Mouse (Mus musculus) hindbrain, embryonic 14.5 days (tissue): ENCODE data around the gene Ndufa4l2. TPM values are rescaled to one million over a fixed set of nuclear protein-coding genes. Genes with fewer than 3 reads are reported as not detected.

Source experiments
- ATAC-seq: fragments of 200-750 bp; cut with Nextera tagmentation; 2 replicates; pipeline ENCODE4 v1.8.0; 2017; ENCODE audit warnings: moderate number of reproducible peaks, mild to moderate bottlenecking, moderate TSS enrichment, moderate library complexity; ENCODE audit not compliant: low FRiP score
- DNase-seq: peaks from one replicate; pipeline ENCODE4 v3.0.0-alpha.2; 2015; ENCODE audit warnings: low spot score
- H3K27ac ChIP-seq: fragments of 300-500 bp; sonication (generic); 2 replicates; pipeline ENCODE4 v1.5.1; 2014; ENCODE audit warnings: mild to moderate bottlenecking, moderate library complexity
- H3K27me3 ChIP-seq: fragments of 300-500 bp; sonication (generic); 2 replicates; pipeline ENCODE4 v1.6.1; 2014; ENCODE audit warnings: mild to moderate bottlenecking, low read length, mixed read lengths; ENCODE audit not compliant: control insufficient read depth, insufficient read depth
- H3K36me3 ChIP-seq: fragments of 300-500 bp; sonication (generic); replicated peaks from 2 replicates; pipeline ENCODE4 v1.6.1; 2014; ENCODE audit not compliant: control insufficient read depth, insufficient read depth
- H3K4me1 ChIP-seq: fragments of 300-500 bp; sonication (generic); replicated peaks from 2 replicates; pipeline ENCODE4 v1.6.1; 2014; ENCODE audit warnings: antibody characterized with exemption, low read length, mixed read lengths; ENCODE audit not compliant: control insufficient read depth, insufficient read depth
- H3K4me2 ChIP-seq: fragments of 300-500 bp; sonication (generic); replicated peaks from 2 replicates; pipeline ENCODE4 v1.6.1; 2014; ENCODE audit warnings: mild to moderate bottlenecking, moderate library complexity
- H3K4me3 ChIP-seq: fragments of 300-500 bp; sonication (generic); replicated peaks from 2 replicates; pipeline ENCODE4 v1.5.1; 2014; ENCODE audit warnings: mild to moderate bottlenecking, low read length
- H3K9ac ChIP-seq: fragments of 300-500 bp; sonication (generic); 2 replicates; pipeline ENCODE4 v1.6.1; 2014
- H3K9me3 ChIP-seq: fragments of 300-500 bp; sonication (generic); 2 replicates; pipeline ENCODE4 v1.6.1; 2016; ENCODE audit warnings: low read length; ENCODE audit not compliant: control insufficient read depth
- WGBS: fragments of 180-500 bp; shearing (Covaris S2); extraction: QIAGEN DNeasy Blood & Tissue Kit; methylation state at CpG from one replicate; pipeline ENCODE4 v1.1.7; 2014; 5-methylcytosine and 5-hydroxymethylcytosine counted together
- polyA plus RNA-seq: library from polyadenylated mRNA; unstranded; fragments of >200 nt; fragmentation: Nextera tagmentation; extraction: Ambion mirVana; gene quantifications from 2 replicates; pipeline ENCODE4 v1.2.1, GENCODE M21; 2014

Ndufa4l2 gene
- 12.7 and 18.0 TPM in 2 replicates for polyA plus RNA-seq

GRCm38 (mm10) chr10:127514764-127515163, at the start of gene Ndufa4l2:
Ndufa4l2 (plus strand) TSS chr10:127514967.
- no peak for DNase-seq
- no peak for ATAC-seq
- no peak within 1 kb of the TSS for H3K27ac ChIP-seq
- H3K4me1 ChIP-seq, result peaks cover 57% of the 10 kb centered on the region
- H3K9me3 ChIP-seq, result no peaks in the 10 kb centered on the region
- H3K9ac ChIP-seq, result peak within 1 kb of the TSS; percentile 37; the same call in 1 of the 2 replicates
- H3K4me2 ChIP-seq, result peak within 1 kb of the TSS; percentile 75
- no peaks in the 10 kb centered on the region for H3K27me3 ChIP-seq
- H3K36me3 ChIP-seq, result peaks cover 11% of the 10 kb centered on the region; the same call in 1 of the 2 replicates
- no peak within 1 kb of the TSS for H3K4me3 ChIP-seq
- WGBS, result 22% methylated on average over 6 of the region's 6 CpGs

- Histone ChIP-seq H3K27ac (no peak overlapping the region), H3K4me2 (no peak overlapping the region), H3K9ac (no peak overlapping the region), H3K9me3 (no peaks in the 10 kb centered on the region), H3K4me1 (no peaks in the 10 kb centered on the region), H3K27me3 (no peaks in the 10 kb centered on the region), H3K4me3 (no peak overlapping the region), H3K36me3 (peaks cover 68% of the 10 kb centered on the region)
- ATAC-seq (no peak), DNase-seq (no peak)
- WGBS, result 82% methylated on average over 15 of the region's 15 CpGs
Measured at GRCm38 (mm10) chr10:127471281-127471988, 43.3 kb upstream of the Ndufa4l2 start.

- H3K36me3 ChIP-seq, result peaks cover 74% of the 10 kb centered on the region
- 84% methylated on average over 9 of the region's 9 CpGs for WGBS
Measured at GRCm38 (mm10) chr10:127472722-127473121, 42.0 kb upstream of the Ndufa4l2 start.

GRCm38 (mm10) chr10:127475175-127475574, 39.6 kb upstream of the Ndufa4l2 start:
- DNase-seq (no peak), ATAC-seq (no peak)
- H3K4me2 ChIP-seq, result no peak overlapping the region
- H3K4me3 ChIP-seq, result no peak overlapping the region
- no peaks in the 10 kb centered on the region for H3K27me3 ChIP-seq
- no peaks in the 10 kb centered on the region for H3K9me3 ChIP-seq
- no peaks in the 10 kb centered on the region for H3K4me1 ChIP-seq
- 99% methylated on average over 4 of the region's 4 CpGs for WGBS
- H3K9ac ChIP-seq, result no peak overlapping the region
- H3K27ac ChIP-seq, result no peak overlapping the region
- H3K36me3 ChIP-seq, result peaks cover 67% of the 10 kb centered on the region

More at GRCm38 (mm10) chr10:127472722-127473121, 42.0 kb upstream of the Ndufa4l2 start:
- H3K27ac ChIP-seq, result no peak overlapping the region
- H3K9me3 ChIP-seq, result no peaks in the 10 kb centered on the region
- no peaks in the 10 kb centered on the region for H3K27me3 ChIP-seq
- H3K4me2 ChIP-seq, result no peak overlapping the region
- DNase-seq (no peak), ATAC-seq (no peak)
- H3K4me3 ChIP-seq, result no peak overlapping the region
- no peak overlapping the region for H3K9ac ChIP-seq
- no peaks in the 10 kb centered on the region for H3K4me1 ChIP-seq

- Histone ChIP-seq H3K36me3 (peaks cover 66% of the 10 kb centered on the region), H3K9me3 (no peaks in the 10 kb centered on the region), H3K4me1 (no peaks in the 10 kb centered on the region), H3K27ac (no peak overlapping the region), H3K4me3 (no peak overlapping the region), H3K9ac (no peak overlapping the region), H3K4me2 (no peak overlapping the region), H3K27me3 (no peaks in the 10 kb centered on the region)
- DNase-seq (no peak), ATAC-seq (no peak)
- WGBS, result 71% methylated on average over 3 of the region's 3 CpGs
Measured at GRCm38 (mm10) chr10:127476541-127476940, 38.2 kb upstream of the Ndufa4l2 start.

GRCm38 (mm10) chr10:127477301-127477700, 37.5 kb upstream of the Ndufa4l2 start:
- no peak overlapping the region for H3K27ac ChIP-seq
- H3K4me1 ChIP-seq, result no peaks in the 10 kb centered on the region
- ATAC-seq, result no peak
- no peaks in the 10 kb centered on the region for H3K9me3 ChIP-seq
- H3K4me3 ChIP-seq, result no peak overlapping the region
- no peak overlapping the region for H3K9ac ChIP-seq
- peaks cover 67% of the 10 kb centered on the region for H3K36me3 ChIP-seq
- no peak for DNase-seq
- H3K4me2 ChIP-seq, result no peak overlapping the region
- no peaks in the 10 kb centered on the region for H3K27me3 ChIP-seq
- 88% methylated on average over 7 of the region's 7 CpGs for whole genome bisulfite sequencing

- Histone ChIP-seq H3K4me2 (no peak overlapping the region), H3K27me3 (no peaks in the 10 kb centered on the region), H3K36me3 (peaks cover 66% of the 10 kb centered on the region), H3K4me1 (no peaks in the 10 kb centered on the region), H3K9ac (no peak overlapping the region), H3K4me3 (no peak overlapping the region), H3K9me3 (no peaks in the 10 kb centered on the region), H3K27ac (no peak overlapping the region)
- WGBS, result 96% methylated on average over 4 of the region's 4 CpGs
- DNase-seq (peak; percentile 71), ATAC-seq (no peak)
Measured at GRCm38 (mm10) chr10:127479131-127479530, 35.6 kb upstream of the Ndufa4l2 start.

GRCm38 (mm10) chr10:127480833-127481813, 33.6 kb upstream of the Ndufa4l2 start:
- H3K4me2 ChIP-seq, result no peak overlapping the region
- H3K36me3 ChIP-seq, result peaks cover 69% of the 10 kb centered on the region
- no peak overlapping the region for H3K27ac ChIP-seq
- H3K9ac ChIP-seq, result no peak overlapping the region
- no peak for DNase-seq
- H3K4me3 ChIP-seq, result no peak overlapping the region
- ATAC-seq, result no peak
- WGBS, result 85% methylated on average over 19 of the region's 19 CpGs
- H3K4me1 ChIP-seq, result no peaks in the 10 kb centered on the region
- H3K9me3 ChIP-seq, result no peaks in the 10 kb centered on the region
- no peaks in the 10 kb centered on the region for H3K27me3 ChIP-seq

GRCm38 (mm10) chr10:127485235-127485634, 29.5 kb upstream of the Ndufa4l2 start:
- no peak for ATAC-seq

More at GRCm38 (mm10) chr10:127485235-127485634, 29.5 kb upstream of the Ndufa4l2 start:
- H3K4me2 ChIP-seq, result no peak overlapping the region
- no peaks in the 10 kb centered on the region for H3K9me3 ChIP-seq
- WGBS, result 93% methylated on average over 10 of the region's 10 CpGs
- H3K27me3 ChIP-seq, result no peaks in the 10 kb centered on the region
- no peak overlapping the region for H3K9ac ChIP-seq
- no peak for DNase-seq
- H3K4me3 ChIP-seq, result no peak overlapping the region
- H3K36me3 ChIP-seq, result peaks cover 75% of the 10 kb centered on the region
- no peak overlapping the region for H3K27ac ChIP-seq
- H3K4me1 ChIP-seq, result peaks cover 8% of the 10 kb centered on the region
